Mouse (Mus musculus) left cerebral cortex, postnatal 14 days (tissue): Measurements from ENCODE around the gene 4921536K21Rik. TPM values are rescaled to one million over a fixed set of nuclear protein-coding genes. Genes with fewer than 3 reads are reported as not detected.

Experiments used
- DNase-seq, 2 experiments: peaks; one replicate each; pipeline ENCODE4 v3.0.0; 2021 to 2022; ENCODE audit warnings: low spot score in 2 of 2, mixed read lengths in 1 of 2
- intact Hi-C: fragments of 180-260 bp; cut with DNase I; formaldehyde crosslinking; loops from one replicate; pipeline ENCODE4 v1.15.1; 2025
- total RNA-seq, 2 experiments: library from RNA; stranded (reverse); gene quantifications; 2 replicates each; pipeline ENCODE4 v1.2.3; 2021

4921536K21Rik gene
- total RNA-seq, 2 experiments from 2014 or later = 0.40 to 0.49 TPM

GRCm38 (mm10) chr11:3863454-3864112 is 31.3 kb downstream of the 4921536K21Rik start, which contains the start of gene Osbp2:
Gene Osbp2, minus strand, starts transcription at chr11:3863903.
- DNase-seq = peak; percentile 68 to 74
- intact Hi-C loops = no loop called here

GRCm38 (mm10) chr11:3862661-3863453 is 32.0 kb downstream of the 4921536K21Rik start:
- intact Hi-C loops = no loop called here
- DNase-seq = no peak

GRCm38 (mm10) chr11:3860361-3860760 is 34.5 kb downstream of the 4921536K21Rik start:
- no peak for DNase-seq
- intact Hi-C loops = no loop called here

DNA sequence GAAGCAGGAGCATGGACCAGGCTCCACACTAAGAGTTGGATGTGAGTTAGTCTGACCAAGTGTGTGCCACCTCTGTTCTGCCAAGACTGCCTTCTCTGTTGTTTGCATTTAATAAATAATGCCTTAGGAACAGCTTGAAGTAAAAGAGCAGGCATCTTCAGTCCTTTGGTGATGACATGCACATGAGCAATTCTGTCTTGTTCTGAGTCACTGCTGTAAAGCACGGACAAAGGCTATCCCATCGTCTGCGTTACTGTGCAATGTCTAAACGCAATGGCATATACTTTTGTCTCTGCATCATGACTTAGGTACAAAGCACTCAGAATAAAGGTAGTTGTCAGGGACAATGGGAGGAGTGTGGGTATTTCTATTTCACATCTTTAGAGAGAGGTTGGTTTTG is 35.1 kb downstream of the 4921536K21Rik start:
- intact Hi-C loops = no loop called here
- no peak for DNase-seq

DNA sequence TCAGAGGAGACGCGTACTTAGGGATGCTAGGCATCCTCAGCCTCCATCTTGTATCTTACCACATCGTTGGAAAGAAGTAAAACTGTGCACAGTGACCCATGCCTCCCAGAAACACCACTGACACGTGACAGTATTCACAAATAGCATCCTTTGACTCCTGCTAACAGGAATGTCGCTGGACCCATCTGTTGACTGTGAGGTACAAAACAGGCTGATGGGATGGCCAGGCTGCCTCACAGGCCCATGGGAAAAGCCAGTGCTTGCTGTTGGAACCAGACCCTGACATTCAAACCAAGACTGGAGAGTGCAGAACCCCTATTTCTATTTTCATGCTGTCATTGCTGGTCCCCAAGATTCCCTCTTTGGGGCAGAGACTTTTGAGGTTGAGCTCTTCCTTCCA is 37.0 kb downstream of the 4921536K21Rik start:
- intact Hi-C loops = no loop called here
- no peak for DNase-seq

DNA sequence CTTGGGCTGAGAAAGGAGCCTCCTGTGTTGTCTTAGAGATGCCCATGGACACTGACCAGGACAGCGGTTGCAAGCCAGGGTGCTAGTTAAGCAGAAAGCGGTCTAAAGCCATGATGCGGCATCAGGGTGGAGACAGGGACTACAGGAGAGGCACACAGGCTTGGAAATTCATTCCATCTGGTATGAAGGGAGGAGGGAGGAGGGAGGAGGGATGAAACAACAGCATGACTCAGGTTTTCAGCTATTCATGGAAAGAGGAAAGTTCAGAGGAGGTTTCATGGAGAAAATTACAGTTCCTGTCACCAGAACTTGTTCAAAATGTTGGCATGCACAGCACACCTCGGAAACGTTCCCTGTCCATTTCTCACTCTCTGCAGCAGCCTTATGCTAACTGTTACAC is 39.1 kb downstream of the 4921536K21Rik start:
- peak in 1 of 2 experiments; percentile 52 for DNase-seq
- intact Hi-C loops = no loop called here

DNA sequence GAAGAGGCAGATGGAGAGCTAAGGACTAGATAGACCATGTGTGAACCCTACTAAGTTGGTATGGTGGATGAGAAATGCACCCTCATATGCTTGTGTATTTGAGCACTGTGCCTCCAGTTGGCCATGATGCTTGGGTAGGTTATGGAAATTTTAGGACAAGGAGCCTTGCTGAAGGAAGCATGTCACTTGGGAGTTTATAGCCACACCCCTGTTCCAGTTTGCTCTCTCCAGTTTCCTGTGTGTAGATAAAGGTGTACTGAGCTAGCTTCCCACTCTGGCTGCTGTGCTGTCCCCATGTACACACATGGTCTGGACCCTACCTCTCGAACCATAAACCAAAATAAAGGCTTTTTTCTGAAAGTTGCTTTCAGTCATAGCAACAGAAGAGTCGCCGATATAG is 40.7 kb downstream of the 4921536K21Rik start:
- intact Hi-C loops = no loop called here
- no peak for DNase-seq

DNA sequence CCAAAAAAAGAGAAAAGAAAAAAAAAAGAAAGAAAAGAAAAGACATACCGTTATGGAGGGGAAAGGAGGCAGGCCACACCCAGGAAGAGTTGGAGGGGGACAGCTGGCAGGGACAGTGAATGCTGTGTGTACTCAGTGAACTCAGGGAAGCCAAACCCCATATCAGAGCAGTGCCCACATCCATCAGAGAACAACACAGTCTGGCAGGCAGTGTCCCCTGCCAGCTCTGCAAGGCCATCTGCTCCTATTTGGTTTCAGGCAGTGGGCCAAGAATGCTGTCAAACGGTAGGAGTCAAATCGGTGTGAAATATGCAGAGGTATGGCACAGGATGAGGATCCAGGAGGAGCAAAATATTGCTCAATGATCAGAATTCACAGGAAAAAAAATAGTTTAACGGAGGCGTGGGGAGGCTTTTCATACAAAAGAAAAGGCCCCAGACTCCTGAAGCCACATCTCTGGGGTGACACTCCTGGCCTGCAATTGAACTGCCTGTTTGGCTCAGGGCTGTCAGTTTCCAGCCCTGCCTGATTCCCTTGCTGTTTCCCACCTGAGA is 41.3 kb downstream of the 4921536K21Rik start:
- intact Hi-C loops = no loop called here
- peak; percentile 65 to 77 for DNase-seq

DNA sequence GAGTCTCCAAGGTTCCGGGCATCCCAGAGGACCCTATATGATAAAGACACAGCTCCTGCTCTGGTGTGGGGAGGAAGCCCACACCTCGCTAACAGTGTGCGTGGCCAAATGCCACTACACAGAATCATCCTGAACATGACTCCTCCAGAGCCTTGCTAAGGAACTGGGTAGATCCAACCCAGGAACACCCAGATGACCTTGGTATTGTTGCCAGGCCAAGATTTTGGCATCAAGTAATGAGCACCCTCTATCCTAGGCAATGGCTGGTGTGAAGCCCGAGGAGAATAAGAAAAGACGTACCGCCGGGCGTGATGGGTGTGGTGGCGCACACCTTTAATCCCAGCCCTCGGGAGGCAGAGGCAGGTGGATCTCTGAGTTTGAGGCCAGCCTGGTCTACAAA is 41.9 kb downstream of the 4921536K21Rik start:
- no peak for DNase-seq
- intact Hi-C loops = no loop called here

DNA sequence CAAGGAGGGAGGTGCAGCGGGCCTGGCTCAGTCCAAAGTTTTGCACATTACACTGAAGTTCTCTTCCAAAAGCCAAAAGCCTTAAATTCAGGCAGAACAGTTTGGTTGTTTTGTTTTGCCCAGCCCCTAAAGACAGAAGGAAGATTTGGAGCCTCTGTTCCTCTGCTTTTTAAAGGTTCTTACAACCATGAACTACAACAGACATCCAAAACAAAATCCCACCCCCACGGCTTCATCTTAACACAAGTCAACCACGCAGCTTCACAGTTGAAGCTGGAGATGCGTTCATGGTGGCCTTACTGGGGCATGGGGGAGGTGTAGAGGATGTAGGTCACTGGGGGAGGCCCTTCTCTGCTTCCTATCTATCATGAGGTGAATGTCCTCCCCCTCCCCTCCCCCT is 43.0 kb downstream of the 4921536K21Rik start:
- DNase-seq = peak in 1 of 2 experiments; percentile 41
- intact Hi-C loops = no loop called here

DNA sequence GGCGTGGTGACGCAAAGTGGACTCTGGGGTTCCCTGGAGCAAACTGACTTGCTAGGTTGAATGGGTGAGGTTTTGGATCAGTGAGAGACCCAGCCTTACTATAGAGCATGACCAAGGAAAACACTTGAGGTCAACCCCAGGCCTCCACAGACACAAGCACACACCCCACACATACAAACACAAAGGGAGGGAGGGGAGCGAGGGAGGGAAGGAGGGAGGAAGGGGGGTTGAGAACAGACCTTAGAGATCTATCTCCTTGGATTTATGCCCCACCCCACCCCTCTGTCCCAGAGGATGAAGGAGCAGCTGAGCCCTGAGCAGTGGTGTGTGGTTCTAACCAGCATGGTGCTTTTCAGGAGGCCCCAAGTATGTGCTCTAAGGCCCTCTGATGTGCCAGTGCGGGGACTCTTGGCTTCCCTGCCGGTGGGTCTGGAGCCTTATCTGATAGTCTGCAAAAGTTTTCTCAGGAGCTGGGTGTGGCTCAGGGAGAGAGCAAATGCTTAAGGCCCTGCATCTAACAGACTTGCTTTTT is 44.1 kb downstream of the 4921536K21Rik start:
- intact Hi-C loops = no loop called here

GRCm38 (mm10) chr11:3850315-3850614 is 44.6 kb downstream of the 4921536K21Rik start:
- DNase-seq = peak; percentile 41 to 62
- intact Hi-C loops = no loop called here

More for the DNA sequence above, 44.1 kb downstream of the 4921536K21Rik start:
- no peak for DNase-seq

DNA sequence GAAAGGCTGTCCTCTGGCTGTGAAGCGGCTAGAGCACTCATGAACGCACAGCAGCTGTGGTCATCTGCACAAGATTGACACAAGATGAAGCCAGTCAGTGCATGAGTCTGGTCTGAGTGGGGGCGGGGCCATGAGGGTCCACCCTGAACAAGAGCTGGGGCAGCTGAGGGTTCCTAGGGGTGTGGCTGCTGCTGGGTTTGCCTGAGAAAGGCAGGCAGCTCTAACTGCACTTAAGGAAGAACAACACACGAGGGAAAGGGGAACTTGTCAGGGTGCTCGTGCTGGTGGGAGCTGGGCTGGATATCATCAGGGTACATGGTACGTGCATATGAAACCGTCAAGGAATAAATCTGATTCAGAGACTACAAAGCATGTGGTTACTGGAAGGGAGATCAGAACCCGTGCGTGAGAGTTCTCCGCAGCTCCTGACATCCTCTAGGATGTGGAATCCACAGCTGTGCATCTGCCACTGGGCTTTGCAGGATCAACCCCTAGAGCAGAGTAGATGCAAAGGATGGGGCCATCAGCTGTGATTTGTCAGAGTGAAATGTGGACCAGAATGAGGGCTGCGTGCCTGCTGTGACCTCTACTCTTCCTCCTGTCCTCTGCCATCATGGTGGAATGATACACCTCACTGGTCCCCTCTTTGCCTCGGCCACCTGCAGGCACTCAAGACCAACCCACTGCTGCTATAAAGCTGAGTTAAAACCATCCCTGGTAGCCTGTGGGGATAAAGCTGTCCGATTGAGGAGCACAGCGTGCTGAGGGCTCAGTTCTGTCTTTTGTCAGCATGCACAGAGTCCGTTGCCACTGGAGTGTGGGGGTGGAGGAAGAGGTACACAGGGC is 45.2 kb downstream of the 4921536K21Rik start:
- DNase-seq = no peak
- intact Hi-C loops = no loop called here

DNA sequence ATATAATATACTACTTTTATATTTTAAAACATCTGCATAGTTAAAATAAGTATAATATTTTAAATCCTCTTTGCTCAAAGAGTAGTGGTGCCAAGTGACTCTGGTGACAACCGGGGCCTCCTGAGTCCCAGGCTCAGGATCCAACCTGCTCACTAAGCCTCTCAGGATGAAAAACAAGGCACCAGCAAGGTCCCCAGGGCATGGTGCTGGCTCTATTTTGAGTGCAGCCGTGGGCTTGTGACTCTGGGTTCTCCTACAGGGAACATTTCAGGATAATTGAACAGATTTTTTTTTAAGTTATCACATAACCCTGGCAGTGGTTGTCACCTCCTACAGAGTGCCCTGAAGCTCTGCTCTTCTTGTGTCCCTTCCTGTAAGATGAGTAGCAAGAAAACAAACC is 48.5 kb downstream of the 4921536K21Rik start:
- DNase-seq = no peak
- intact Hi-C loops = no loop called here

DNA sequence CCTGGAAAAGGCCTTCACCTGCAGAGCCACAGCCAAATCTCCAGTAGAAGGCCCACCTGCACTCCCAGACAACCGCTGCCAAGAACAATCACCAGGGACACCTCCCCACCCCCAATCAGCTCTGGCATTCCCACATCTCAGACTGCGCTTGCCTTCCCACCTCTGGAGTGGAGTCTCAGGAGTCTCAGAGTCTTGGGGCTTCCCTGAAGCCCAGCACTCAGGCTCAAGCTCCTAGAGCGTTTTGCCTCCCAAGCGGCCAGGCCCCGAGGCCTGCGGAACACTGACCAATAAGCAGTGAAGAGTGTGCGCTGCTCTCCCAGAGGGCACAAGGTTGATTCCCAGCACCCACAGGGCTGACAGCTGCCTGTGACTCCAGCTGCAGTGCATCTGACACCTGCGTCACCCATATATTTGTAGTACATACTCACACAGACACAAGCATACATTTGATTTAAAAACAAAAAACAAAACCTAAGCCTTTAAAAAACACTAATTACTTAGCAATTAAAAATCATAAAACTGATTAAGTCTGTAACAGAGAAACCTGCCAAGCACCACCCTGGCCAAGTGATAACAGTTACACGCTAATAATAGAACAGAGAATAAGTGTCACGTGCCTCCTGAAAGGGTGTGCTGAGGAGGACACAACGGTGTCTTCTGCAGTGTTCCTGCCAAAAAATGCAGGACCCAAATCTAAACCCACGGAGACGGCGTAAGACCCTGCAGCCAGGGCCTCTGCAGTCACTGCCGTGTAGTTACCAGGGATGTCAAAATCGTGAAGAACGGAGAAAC is 50.8 kb downstream of the 4921536K21Rik start:
- no peak for DNase-seq
- intact Hi-C loops = no loop called here
